Mouse (Mus musculus): ENCODE results near the gene Rbm20.

GRCm38 (mm10) chr19:53794996-53795395 is 117.9 kb downstream of the Rbm20 start:
- TF ChIP-seq HCFC1 (IDR thresholded peaks at IDR 0.05; ENCODE audit: borderline replicate concordance, insufficient read depth, low read length) (no peak), ZNF384 (IDR thresholded peaks at IDR 0.05; ENCODE audit: low read depth, low read length) (no peak)
